Mouse (Mus musculus) layer of hippocampus, adult 8-10 months (tissue): Measurements from ENCODE around the gene Ctnna3. TPM values are rescaled to one million over a fixed set of nuclear protein-coding genes. Genes with fewer than 3 reads are reported as not detected.
"Not testable (repeated sequence)": the region's sequence is repeated elsewhere in the genome, so short reads cannot be mapped to it uniquely, and the experiment has no call there.

Source experiments
- DNase-seq, 2 experiments: peaks; one replicate each; pipeline ENCODE4 v3.0.0; 2022; ENCODE audit warnings: low spot score in 2 of 2
- total RNA-seq, 4 experiments: library from RNA; stranded (reverse); gene quantifications; 2 replicates each; pipeline ENCODE4 v1.2.4; 2022

Gene Ctnna3
- total RNA-seq, 4 experiments from 2014 or later = 2.3 to 3.2 (median 3.1) TPM

GRCm38 (mm10) chr10:64181696-64182095, 751.8 kb downstream of the Ctnna3 start:
- DNase-seq = peak; percentile 5

GRCm38 (mm10) chr10:64182731-64183130, 752.8 kb downstream of the Ctnna3 start:
- DNase-seq = no peak

GRCm38 (mm10) chr10:64188046-64188445, 758.1 kb downstream of the Ctnna3 start:
- no peak for DNase-seq

GRCm38 (mm10) chr10:64197584-64197983, 767.7 kb downstream of the Ctnna3 start:
- DNase-seq = no peak

GRCm38 (mm10) chr10:64215632-64216031, 785.7 kb downstream of the Ctnna3 start:
- DNase-seq = peak; percentile 26 to 33

- DNase-seq = no peak
Measured at GRCm38 (mm10) chr10:64223023-64223422, 793.1 kb downstream of the Ctnna3 start.

GRCm38 (mm10) chr10:64224007-64224406, 794.1 kb downstream of the Ctnna3 start:
- no peak for DNase-seq

- DNase-seq = no peak
Measured at GRCm38 (mm10) chr10:64224424-64224823, 794.5 kb downstream of the Ctnna3 start.

GRCm38 (mm10) chr10:64225826-64226225, 795.9 kb downstream of the Ctnna3 start:
- not testable (repeated sequence) for DNase-seq

GRCm38 (mm10) chr10:64243421-64243820, 813.5 kb downstream of the Ctnna3 start:
- no peak for DNase-seq

GRCm38 (mm10) chr10:64268156-64268555, 838.3 kb downstream of the Ctnna3 start:
- DNase-seq = no peak

- DNase-seq = no peak
Measured at GRCm38 (mm10) chr10:64275143-64275542, 845.2 kb downstream of the Ctnna3 start.

GRCm38 (mm10) chr10:64278836-64279235, 848.9 kb downstream of the Ctnna3 start:
- DNase-seq = peak in 1 of 2 experiments; percentile 16

GRCm38 (mm10) chr10:64305802-64306201, 875.9 kb downstream of the Ctnna3 start:
- DNase-seq = peak; percentile 6 to 7

- DNase-seq = no peak
Measured at GRCm38 (mm10) chr10:64311622-64312292, 881.9 kb downstream of the Ctnna3 start.

GRCm38 (mm10) chr10:64320332-64320731, 890.4 kb downstream of the Ctnna3 start:
- peak; percentile 29 to 47 for DNase-seq

GRCm38 (mm10) chr10:64342702-64343379, 912.9 kb downstream of the Ctnna3 start:
- peak in 1 of 2 experiments; percentile 3 for DNase-seq

GRCm38 (mm10) chr10:64373288-64373687, 943.4 kb downstream of the Ctnna3 start:
- no peak for DNase-seq

- DNase-seq = no peak
Measured at GRCm38 (mm10) chr10:64377751-64378150, 947.9 kb downstream of the Ctnna3 start.

GRCm38 (mm10) chr10:64396579-64396978, 966.7 kb downstream of the Ctnna3 start:
- no peak for DNase-seq

GRCm38 (mm10) chr10:64418396-64418795, 988.5 kb downstream of the Ctnna3 start:
- not testable (repeated sequence) for DNase-seq

GRCm38 (mm10) chr10:64438736-64439135, 1008.8 kb downstream of the Ctnna3 start:
- no peak for DNase-seq

- no peak for DNase-seq
Measured at GRCm38 (mm10) chr10:64448624-64449023, 1018.7 kb downstream of the Ctnna3 start.
